Mouse (Mus musculus): ENCODE measurements around the gene Lhfpl5.

DNA sequence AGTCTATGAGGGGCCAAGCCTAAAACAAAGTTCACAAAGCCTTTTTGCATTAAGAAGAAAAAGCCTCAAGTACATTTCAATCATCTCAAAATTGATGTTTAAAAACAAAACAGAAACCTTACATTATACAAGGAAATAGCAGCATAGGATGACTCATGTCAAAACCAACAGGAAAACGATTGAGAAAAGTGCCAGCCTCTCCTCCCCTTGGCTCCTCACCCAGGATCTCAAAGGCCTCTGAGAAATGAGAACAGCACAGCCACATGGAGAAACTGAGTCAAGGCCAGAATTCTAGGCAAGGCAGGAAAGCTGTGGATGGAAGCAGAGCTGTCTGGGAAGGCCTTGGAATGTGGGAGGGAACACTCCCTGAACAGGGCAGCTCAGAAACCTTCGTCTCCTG, 13.2 kb downstream of the Lhfpl5 start:
- TF ChIP-seq CTCF (IDR thresholded peaks at IDR 0.05; ENCODE audit: low read depth, low read length) (no peak), GATA1 (IDR thresholded peaks at IDR 0.05; ENCODE audit: borderline replicate concordance, low read length) (no peak), POLR2AphosphoS5 (IDR thresholded peaks at IDR 0.05; ENCODE audit: insufficient replicate concordance, low read depth, low read length) (no peak), TAL1 (conservative IDR thresholded peaks at IDR 0.05; ENCODE audit: low read depth, low read length) (no peak)

All from G1E (cell line).